ENCODE assay signal across 8 mouse cellular contexts in the genomic region with DNA sequence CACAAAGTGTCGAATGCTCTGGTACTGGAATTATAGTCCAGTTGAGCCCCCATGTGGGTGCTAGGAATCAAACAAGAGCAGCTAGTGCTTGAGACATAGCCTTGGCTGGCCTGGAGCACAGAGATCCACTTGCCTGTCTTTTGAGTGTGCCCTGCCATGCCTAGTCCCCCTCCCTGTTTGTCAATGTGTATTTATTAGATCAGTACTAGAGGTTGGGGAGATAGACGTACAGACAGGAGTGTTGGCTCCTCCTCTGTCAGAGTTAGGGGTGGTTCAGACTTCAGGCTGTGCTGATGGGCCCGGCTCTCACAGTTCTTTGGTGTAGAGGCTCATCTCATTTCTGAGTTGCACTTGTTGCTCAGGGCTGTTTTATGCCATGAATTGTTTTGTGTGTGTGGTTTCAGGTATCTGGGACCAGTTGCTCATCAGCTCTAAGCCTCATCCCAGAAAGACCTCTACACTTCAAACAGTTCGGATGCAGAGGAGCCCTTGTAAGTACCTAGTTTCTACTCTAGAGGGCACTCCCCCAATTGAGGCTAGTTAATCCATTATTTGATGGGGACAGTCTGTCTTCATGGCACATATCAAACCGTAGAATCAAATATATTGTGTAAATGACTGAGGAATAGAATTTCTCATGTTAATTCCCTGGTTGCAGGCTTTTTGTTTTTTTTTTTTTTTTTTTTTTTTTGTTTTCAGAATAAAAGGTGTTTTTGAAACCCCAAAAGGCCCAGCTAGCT. TPM values are rescaled to one million over a fixed set of nuclear protein-coding genes. Genes with fewer than 3 reads are reported as not detected.
DNase-seq lines count a peak whose midpoint lies in the region; ATAC-seq and TF ChIP-seq lines count a peak whose summit lies in the region.

No protein-coding gene starts in this region.

- no peak for TF ChIP-seq POLR2A in cerebellum, adult 2 months (IDR thresholded peaks at IDR 0.05; ENCODE audit: borderline replicate concordance, insufficient read depth, low read length)

- H3K9ac ChIP-seq in forebrain, embryonic 14.5 days (ENCODE audit: low read length), result no peak overlapping the region
- H3K9ac ChIP-seq in midbrain, embryonic 16.5 days (ENCODE audit: low read depth, low read length), result no peak overlapping the region

- H3K36me3 ChIP-seq in forebrain, embryonic 14.5 days (ENCODE audit: control insufficient read depth, insufficient read depth, low read length), result peaks cover 46% of the 10 kb centered on the region
- H3K36me3 ChIP-seq in midbrain, embryonic 16.5 days (ENCODE audit: control insufficient read depth, insufficient read depth, low read length), result peaks cover 12% of the 10 kb centered on the region

- no peak for ATAC-seq in forebrain, embryonic 14.5 days
- no peak for ATAC-seq in midbrain, embryonic 16.5 days

- H3K9me3 ChIP-seq in forebrain, embryonic 14.5 days (replicated peaks; ENCODE audit: control insufficient read depth, low read length), result no peaks in the 10 kb centered on the region
- no peaks in the 10 kb centered on the region for H3K9me3 ChIP-seq in midbrain, embryonic 16.5 days (replicated peaks; ENCODE audit: control insufficient read depth, low read length, poor library complexity, severe bottlenecking)

- no peak overlapping the region for H3K4me3 ChIP-seq in cerebellum, adult 2 months (replicated peaks; ENCODE audit: insufficient read depth, low read depth, low read length)
- 0 out of 2 replicates have a peak overlapping the region, but pooled peaks have one; percentile 92 for H3K4me3 ChIP-seq in forebrain, embryonic 14.5 days (ENCODE audit: low read depth, low read length)
- H3K4me3 ChIP-seq in midbrain, embryonic 16.5 days (ENCODE audit: low read depth, low read length), result no peak overlapping the region

- 29% methylated on average over 5 of the region's 5 CpGs for WGBS in cerebellum, adult 2 months
- 49% methylated on average over 5 of the region's 5 CpGs for WGBS in forebrain, embryonic 14.5 days
- 51% methylated on average over 5 of the region's 5 CpGs for WGBS in midbrain, embryonic 16.5 days

- H3K4me1 ChIP-seq in cerebellum, adult 2 months (ENCODE audit: control insufficient read depth, insufficient read depth, low read length), result no peaks in the 10 kb centered on the region
- H3K4me1 ChIP-seq in forebrain, embryonic 14.5 days (ENCODE audit: control insufficient read depth, insufficient read depth, low read length), result peaks cover 7% of the 10 kb centered on the region
- peaks cover 12% of the 10 kb centered on the region for H3K4me1 ChIP-seq in midbrain, embryonic 16.5 days (ENCODE audit: control insufficient read depth, insufficient read depth, low read length)

- peak; percentile 30; the same call in 1 of the 2 replicates for TF ChIP-seq CTCF in cerebellum, adult 2 months (IDR thresholded peaks at IDR 0.05; ENCODE audit: borderline replicate concordance, insufficient read depth, low read depth, low read length)

- H3K27ac ChIP-seq in cerebellum, adult 2 months (ENCODE audit: insufficient read depth, low read length), result no peak overlapping the region
- no peak overlapping the region for H3K27ac ChIP-seq in forebrain, embryonic 14.5 days (ENCODE audit: low read depth, low read length)
- H3K27ac ChIP-seq in midbrain, embryonic 16.5 days (ENCODE audit: low read length), result no peak overlapping the region

- DNase-seq in cerebellum, adult 2 months, result peak in 1 of 2 experiments; percentile 43
- DNase-seq in cerebellum, adult 11-12 months, result no peak
- DNase-seq in thymus, postnatal 0 days (ENCODE audit: low spot score), result peak; percentile 28
- DNase-seq in thymus, adult 18-20 months, result no peak
- peak; percentile 68 for DNase-seq in forebrain, embryonic 14.5 days (ENCODE audit: low spot score)
- peak; percentile 26 for DNase-seq in kidney, postnatal 14 days
- DNase-seq in spleen, postnatal 10 days (ENCODE audit: low spot score in 2 of 2), result no peak

- no peaks in the 10 kb centered on the region for H3K27me3 ChIP-seq in cerebellum, adult 2 months (ENCODE audit: control insufficient read depth, insufficient read depth, low read length)
- H3K27me3 ChIP-seq in forebrain, embryonic 14.5 days (replicated peaks; ENCODE audit: control insufficient read depth, insufficient read depth, low read length), result no peaks in the 10 kb centered on the region
- H3K27me3 ChIP-seq in midbrain, embryonic 16.5 days (ENCODE audit: control insufficient read depth, insufficient read depth, low read depth, low read length), result no peaks in the 10 kb centered on the region

- H3K4me2 ChIP-seq in forebrain, embryonic 14.5 days (ENCODE audit: low read length), result peak overlapping the region; percentile 80; the same call in 1 of the 2 replicates
- H3K4me2 ChIP-seq in midbrain, embryonic 16.5 days (ENCODE audit: low read length), result peak overlapping the region; percentile 86; the same call in 1 of the 2 replicates

RNA-seq across cellular contexts. Expression of gene D10Wsu102e, which starts 1.8 kb away (rescaled TPM):
- 1.7 and 1.9 TPM in 2 replicates for polyA plus RNA-seq in cerebellum, adult 2 months (2012; rRNA removed)
- polyA plus RNA-seq in thymus, postnatal 0 days (2015; fragmentation: Nextera tagmentation; extraction: Ambion mirVana), result 0.63 and 0.66 TPM in 2 replicates
- polyA plus RNA-seq in forebrain, embryonic 14.5 days (2014; fragmentation: Nextera tagmentation; extraction: Ambion mirVana), result 0.74 and 0.89 TPM in 2 replicates
- polyA plus RNA-seq in midbrain, embryonic 16.5 days (2015; fragmentation: Nextera tagmentation; extraction: Ambion mirVana), result 0.79 and 0.93 TPM in 2 replicates

RNA-seq across cellular contexts. Expression of gene Slc41a2, which starts 24.1 kb away (rescaled TPM):
- 11.7 and 12.4 TPM in 2 replicates for polyA plus RNA-seq in cerebellum, adult 2 months (2012; rRNA removed)
- polyA plus RNA-seq in thymus, postnatal 0 days (2015; fragmentation: Nextera tagmentation; extraction: Ambion mirVana), result 0.22 and 0.39 TPM in 2 replicates
- polyA plus RNA-seq in forebrain, embryonic 14.5 days (2014; fragmentation: Nextera tagmentation; extraction: Ambion mirVana), result 3.6 and 5.3 TPM in 2 replicates
- 10.9 and 11.6 TPM in 2 replicates for polyA plus RNA-seq in midbrain, embryonic 16.5 days (2015; fragmentation: Nextera tagmentation; extraction: Ambion mirVana)

Comparison
In these comparisons a context has a peak if more than half of its experiments do, and no peak if none do; other contexts are left out.
1. DNase-seq: peak in thymus, postnatal 0 days (single experiment), forebrain, embryonic 14.5 days (single experiment) and kidney, postnatal 14 days (single experiment); none in cerebellum, adult 11-12 months (single experiment), thymus, adult 18-20 months (0 of 2) and spleen, postnatal 10 days (0 of 2).